Mouse (Mus musculus) liver, embryonic 13.5 days (tissue): ENCODE data around the gene Hist1h2bh. TPM values are rescaled to one million over a fixed set of nuclear protein-coding genes. Genes with fewer than 3 reads are reported as not detected.
A peak's percentile ranks its signal among the peaks of the same experiment; 100 is the strongest.
"Not testable (repeated sequence)": the region's sequence is repeated elsewhere in the genome, so short reads cannot be mapped to it uniquely, and the experiment has no call there.

ENCODE experiments used
- ATAC-seq: fragments of 200-750 bp; cut with Nextera tagmentation; 2 replicates; pipeline ENCODE4 v1.8.0; 2017; ENCODE audit warnings: low read depth, mild to moderate bottlenecking, moderate number of reproducible peaks, moderate library complexity
- DNase-seq: peaks from one replicate; pipeline ENCODE4 v3.0.0; 2022
- H3K27ac ChIP-seq: fragments of 300-500 bp; sonication (generic); 2 replicates; pipeline ENCODE4 v1.5.1; 2015; ENCODE audit warnings: moderate library complexity, mild to moderate bottlenecking, inconsistent platforms
- H3K27me3 ChIP-seq: fragments of 300-500 bp; sonication (generic); 2 replicates; pipeline ENCODE4 v1.6.1; 2015; ENCODE audit warnings: mild to moderate bottlenecking, inconsistent platforms
- H3K36me3 ChIP-seq: fragments of 300-500 bp; sonication (generic); 2 replicates; pipeline ENCODE4 v1.6.1; 2015; ENCODE audit warnings: mild to moderate bottlenecking, inconsistent platforms
- H3K4me1 ChIP-seq: fragments of 300-500 bp; sonication (generic); replicated peaks from 2 replicates; pipeline ENCODE4 v1.6.1; 2015; ENCODE audit warnings: inconsistent platforms
- H3K4me2 ChIP-seq: fragments of 300-500 bp; sonication (generic); 2 replicates; pipeline ENCODE4 v1.6.1; 2015; ENCODE audit warnings: inconsistent platforms, mild to moderate bottlenecking, moderate library complexity
- H3K4me3 ChIP-seq: fragments of 300-500 bp; sonication (generic); replicated peaks from 2 replicates; pipeline ENCODE4 v1.5.1; 2015; ENCODE audit warnings: mild to moderate bottlenecking, inconsistent platforms
- H3K9ac ChIP-seq: fragments of 300-500 bp; sonication (generic); 2 replicates; pipeline ENCODE4 v1.6.1; 2015; ENCODE audit warnings: mild to moderate bottlenecking, inconsistent platforms
- H3K9me3 ChIP-seq: fragments of 300-500 bp; sonication (generic); replicated peaks from 2 replicates; pipeline ENCODE4 v1.6.1; 2016; ENCODE audit warnings: inconsistent platforms
- WGBS: fragments of 180-500 bp; shearing (Covaris S2); methylation state at CpG from one replicate; pipeline ENCODE4 v1.1.7; 2015; ENCODE audit not compliant: insufficient replicate concordance; 5-methylcytosine and 5-hydroxymethylcytosine counted together
- polyA plus RNA-seq: library from polyadenylated mRNA; unstranded; fragments of >200 nt; fragmentation: Nextera tagmentation; extraction: Ambion mirVana; gene quantifications from 2 replicates; pipeline ENCODE4 v1.2.1, GENCODE M21; 2015

Hist1h2bh gene
- polyA plus RNA-seq, 1 experiment from 2014 or later: 1.7 TPM

- WGBS: 8% methylated on average over 6 of the region's 6 CpGs
- peak; percentile 2; the same call in 1 of the 2 replicates for ATAC-seq
Measured at GRCm38 (mm10) chr13:23582219-23583056, 39.2 kb upstream of the Hist1h2bh start.

GRCm38 (mm10) chr13:23581408-23582218 lies 38.4 kb upstream of the Hist1h2bh start, which contains the start of gene Hist1h4d:
TSS of gene Hist1h4d (plus strand) at chr13:23581598.
- H3K9ac ChIP-seq: peak within 1 kb of the TSS; percentile 88
- WGBS: under 1% methylated on average over 42 of the region's 43 CpGs
- H3K27ac ChIP-seq: peak within 1 kb of the TSS; percentile 100
- peaks cover 63% of the 10 kb centered on the region for H3K4me1 ChIP-seq
- ATAC-seq: peak; percentile 80
- peak within 1 kb of the TSS; percentile 78 for H3K4me2 ChIP-seq
- H3K9me3 ChIP-seq: no peaks in the 10 kb centered on the region
- H3K36me3 ChIP-seq: no peaks in the 10 kb centered on the region
- no peaks in the 10 kb centered on the region for H3K27me3 ChIP-seq
- peak; percentile 94 for DNase-seq
- H3K4me3 ChIP-seq: peak within 1 kb of the TSS; percentile 63

More at GRCm38 (mm10) chr13:23582219-23583056, 39.2 kb upstream of the Hist1h2bh start:
- peak; percentile 34 for DNase-seq
- H3K4me2 ChIP-seq: peak overlapping the region; percentile 78
- H3K9me3 ChIP-seq: no peaks in the 10 kb centered on the region
- no peaks in the 10 kb centered on the region for H3K36me3 ChIP-seq
- peak overlapping the region; percentile 63 for H3K4me3 ChIP-seq
- no peaks in the 10 kb centered on the region for H3K27me3 ChIP-seq
- H3K4me1 ChIP-seq: peaks cover 61% of the 10 kb centered on the region
- H3K9ac ChIP-seq: peak overlapping the region; percentile 88
- H3K27ac ChIP-seq: peak overlapping the region; percentile 100

GRCm38 (mm10) chr13:23577835-23578234 lies 34.6 kb upstream of the Hist1h2bh start:
- Histone ChIP-seq H3K27me3 (no peaks in the 10 kb centered on the region), H3K4me2 (peak overlapping the region; percentile 50), H3K9ac (peak overlapping the region; percentile 83), H3K9me3 (no peaks in the 10 kb centered on the region), H3K27ac (peak overlapping the region; percentile 97), H3K4me3 (no peak overlapping the region), H3K4me1 (peaks cover 57% of the 10 kb centered on the region), H3K36me3 (no peaks in the 10 kb centered on the region)
- WGBS: 79% methylated on average over 1 of the region's 1 CpGs
- no peak for DNase-seq
- no peak for ATAC-seq

GRCm38 (mm10) chr13:23576906-23577639 lies 33.9 kb upstream of the Hist1h2bh start:
- Histone ChIP-seq H3K9me3 (no peaks in the 10 kb centered on the region), H3K9ac (peak overlapping the region; percentile 83), H3K27ac (peak overlapping the region; percentile 97), H3K36me3 (no peaks in the 10 kb centered on the region), H3K27me3 (no peaks in the 10 kb centered on the region), H3K4me3 (peak overlapping the region; percentile 62), H3K4me1 (peaks cover 55% of the 10 kb centered on the region), H3K4me2 (peak overlapping the region; percentile 74)
- 34% methylated on average over 6 of the region's 6 CpGs for WGBS
- no peak for DNase-seq
- ATAC-seq: no peak

- H3K27ac ChIP-seq: peak overlapping the region; percentile 97
- H3K9ac ChIP-seq: peak overlapping the region; percentile 83
- DNase-seq (no peak), ATAC-seq (no peak)
- H3K9me3 ChIP-seq: no peaks in the 10 kb centered on the region
- peak overlapping the region; percentile 62 for H3K4me3 ChIP-seq
- H3K4me1 ChIP-seq: peaks cover 51% of the 10 kb centered on the region
- H3K36me3 ChIP-seq: no peaks in the 10 kb centered on the region
- H3K4me2 ChIP-seq: peak overlapping the region; percentile 74
- H3K27me3 ChIP-seq: no peaks in the 10 kb centered on the region
- 7% methylated on average over 7 of the region's 7 CpGs for WGBS
Measured at GRCm38 (mm10) chr13:23576351-23576881, 33.2 kb upstream of the Hist1h2bh start.

- not testable (repeated sequence) for H3K9me3 ChIP-seq, ATAC-seq, DNase-seq, H3K27me3 ChIP-seq, H3K36me3 ChIP-seq
- peak overlapping the region; percentile 83 for H3K9ac ChIP-seq
- H3K27ac ChIP-seq: peak overlapping the region; percentile 97
- WGBS: under 1% methylated on average over 11 of the region's 40 CpGs
- peak overlapping the region; percentile 74 for H3K4me2 ChIP-seq
- peak overlapping the region; percentile 62 for H3K4me3 ChIP-seq
- H3K4me1 ChIP-seq: peaks cover 47% of the 10 kb centered on the region
Measured at GRCm38 (mm10) chr13:23575864-23576313, 32.7 kb upstream of the Hist1h2bh start.

GRCm38 (mm10) chr13:23575271-23575851 lies 32.2 kb upstream of the Hist1h2bh start, which contains the start of gene Hist1h3d:
TSS of gene Hist1h3d (plus strand) at chr13:23575763.
- Histone ChIP-seq H3K4me1 (peaks cover 43% of the 10 kb centered on the region), H3K36me3 (no peaks in the 10 kb centered on the region), H3K9me3 (no peaks in the 10 kb centered on the region), H3K9ac (peak within 1 kb of the TSS; percentile 83), H3K4me3 (peak within 1 kb of the TSS; percentile 62), H3K4me2 (peak within 1 kb of the TSS; percentile 74), H3K27me3 (no peaks in the 10 kb centered on the region), H3K27ac (peak within 1 kb of the TSS; percentile 97)
- WGBS: under 1% methylated on average over 18 of the region's 18 CpGs
- ATAC-seq (peak; percentile 29), DNase-seq (peak; percentile 83)

- H3K36me3 ChIP-seq, H3K27me3 ChIP-seq, H3K9me3 ChIP-seq, ATAC-seq, DNase-seq: not testable (repeated sequence)
- Histone ChIP-seq H3K4me2 (peak overlapping the region; percentile 59), H3K9ac (peak overlapping the region; percentile 83), H3K4me1 (peaks cover 45% of the 10 kb centered on the region), H3K27ac (peak overlapping the region; percentile 97), H3K4me3 (peak overlapping the region; percentile 62)
- under 1% methylated on average over 11 of the region's 39 CpGs for WGBS
Measured at GRCm38 (mm10) chr13:23574546-23575170, 31.5 kb upstream of the Hist1h2bh start.

- H3K4me2 ChIP-seq: peak within 1 kb of the TSS; percentile 81
- H3K27ac ChIP-seq: peak within 1 kb of the TSS; percentile 97
- H3K27me3 ChIP-seq, H3K36me3 ChIP-seq, H3K9me3 ChIP-seq: not testable (repeated sequence)
- H3K9ac ChIP-seq: peak within 1 kb of the TSS; percentile 92
- peak; percentile 77 for ATAC-seq
- peaks cover 45% of the 10 kb centered on the region for H3K4me1 ChIP-seq
- DNase-seq: peak; percentile 93
- under 1% methylated on average over 42 of the region's 42 CpGs for WGBS
- H3K4me3 ChIP-seq: peak within 1 kb of the TSS; percentile 64
Measured at GRCm38 (mm10) chr13:23573898-23574524, 30.8 kb upstream of the Hist1h2bh start, which contains the start of the genes Hist1h2bf and Hist1h2ad. TSS of gene Hist1h2bf (minus strand) at chr13:23574196. TSS of gene Hist1h2ad (plus strand) at chr13:23574381.
